Mouse (Mus musculus) testis, adult 2 months (tissue): ENCODE data around the gene Grm5. TPM values are rescaled to one million over a fixed set of nuclear protein-coding genes. Genes with fewer than 3 reads are reported as not detected.

Experiments
- H3K27ac ChIP-seq: fragments of 200-500 bp; 2 replicates; pipeline ENCODE4 v1.5.1; 2012; ENCODE audit warnings: low read depth, low read length; ENCODE audit not compliant: control insufficient read depth, insufficient read depth
- H3K27me3 ChIP-seq: fragments of 200-500 bp; 2 replicates; pipeline ENCODE4 v1.6.1; 2012; ENCODE audit warnings: mild to moderate bottlenecking, low read length, moderate library complexity; ENCODE audit not compliant: control insufficient read depth, insufficient read depth
- H3K36me3 ChIP-seq: fragments of 200-500 bp; 2 replicates; pipeline ENCODE4 v1.6.1; 2012; ENCODE audit warnings: mild to moderate bottlenecking, low read length; ENCODE audit not compliant: control insufficient read depth, insufficient read depth
- H3K4me1 ChIP-seq: fragments of 200-500 bp; 2 replicates; pipeline ENCODE4 v1.6.1; 2012; ENCODE audit warnings: low read length; ENCODE audit not compliant: control insufficient read depth, insufficient read depth
- H3K4me3 ChIP-seq: fragments of 200-500 bp; 2 replicates; pipeline ENCODE4 v1.5.1; 2012; ENCODE audit warnings: low read depth, mild to moderate bottlenecking, low read length, moderate library complexity, mixed read lengths; ENCODE audit not compliant: control insufficient read depth
- CTCF ChIP-seq: fragments of 200-500 bp; IDR thresholded peaks from 2 replicates; pipeline ENCODE4 v1.5.1; 2012; ENCODE audit warnings: low read depth, mild to moderate bottlenecking, inconsistent platforms, low read length, moderate library complexity; ENCODE audit not compliant: control insufficient read depth, insufficient read depth, insufficient replicate concordance
- POLR2A ChIP-seq: fragments of 200-500 bp; IDR thresholded peaks from 2 replicates; pipeline ENCODE4 v1.6.1; 2012; ENCODE audit warnings: low read depth, mild to moderate bottlenecking, inconsistent platforms, low read length, moderate library complexity; ENCODE audit not compliant: control insufficient read depth
- polyA plus RNA-seq: library from polyadenylated mRNA; depleted of rRNA; stranded (reverse); fragments of >200 nt; gene quantifications from 2 replicates; pipeline ENCODE4 v1.2.3, GENCODE M21; 2012

Grm5 gene
- polyA plus RNA-seq, 1 experiment = 0.46 TPM

GRCm38 (mm10) chr7:87843496-87843895, 259.5 kb downstream of the Grm5 start:
- no peaks in the 10 kb centered on the region for H3K27me3 ChIP-seq
- H3K4me1 ChIP-seq = no peaks in the 10 kb centered on the region
- no peaks in the 10 kb centered on the region for H3K36me3 ChIP-seq
- no peak for TF ChIP-seq POLR2A
- no peak for TF ChIP-seq CTCF
- H3K4me3 ChIP-seq = no peak overlapping the region
- no peak overlapping the region for H3K27ac ChIP-seq

- Histone ChIP-seq H3K4me3 (no peak overlapping the region), H3K4me1 (no peaks in the 10 kb centered on the region), H3K27me3 (no peaks in the 10 kb centered on the region), H3K36me3 (no peaks in the 10 kb centered on the region), H3K27ac (no peak overlapping the region)
- TF ChIP-seq POLR2A = no peak
Observed at GRCm38 (mm10) chr7:87846082-87846481, 262.1 kb downstream of the Grm5 start.

- Histone ChIP-seq H3K36me3 (no peaks in the 10 kb centered on the region), H3K27ac (no peak overlapping the region), H3K4me3 (no peak overlapping the region), H3K27me3 (no peaks in the 10 kb centered on the region), H3K4me1 (no peaks in the 10 kb centered on the region)
- no peak for TF ChIP-seq CTCF
- no peak for TF ChIP-seq POLR2A
Observed at GRCm38 (mm10) chr7:87925956-87926355, 342.0 kb downstream of the Grm5 start.

- no peaks in the 10 kb centered on the region for H3K4me1 ChIP-seq
- no peaks in the 10 kb centered on the region for H3K27me3 ChIP-seq
- H3K4me3 ChIP-seq = no peak overlapping the region
- TF ChIP-seq CTCF (no peak), POLR2A (no peak)
- H3K27ac ChIP-seq = no peak overlapping the region
- no peaks in the 10 kb centered on the region for H3K36me3 ChIP-seq
Observed at GRCm38 (mm10) chr7:87937415-87937814, 353.4 kb downstream of the Grm5 start.

- TF ChIP-seq POLR2A (no peak), CTCF (no peak)
- H3K4me3 ChIP-seq = no peak overlapping the region
- H3K27me3 ChIP-seq = no peaks in the 10 kb centered on the region
- no peaks in the 10 kb centered on the region for H3K4me1 ChIP-seq
- H3K27ac ChIP-seq = no peak overlapping the region
- H3K36me3 ChIP-seq = no peaks in the 10 kb centered on the region
Observed at GRCm38 (mm10) chr7:87938265-87938664, 354.3 kb downstream of the Grm5 start.

- TF ChIP-seq CTCF (no peak), POLR2A (no peak)
- H3K27ac ChIP-seq = no peak overlapping the region
- no peaks in the 10 kb centered on the region for H3K36me3 ChIP-seq
- no peaks in the 10 kb centered on the region for H3K4me1 ChIP-seq
- H3K4me3 ChIP-seq = no peak overlapping the region
- no peaks in the 10 kb centered on the region for H3K27me3 ChIP-seq
Observed at GRCm38 (mm10) chr7:87950205-87950604, 366.2 kb downstream of the Grm5 start.

GRCm38 (mm10) chr7:87973216-87973615, 389.2 kb downstream of the Grm5 start:
- Histone ChIP-seq H3K36me3 (no peaks in the 10 kb centered on the region), H3K27me3 (no peaks in the 10 kb centered on the region), H3K4me1 (no peaks in the 10 kb centered on the region), H3K27ac (no peak overlapping the region), H3K4me3 (no peak overlapping the region)
- no peak for TF ChIP-seq POLR2A
- no peak for TF ChIP-seq CTCF

GRCm38 (mm10) chr7:87975041-87975440, 391.1 kb downstream of the Grm5 start:
- H3K4me3 ChIP-seq = no peak overlapping the region
- TF ChIP-seq POLR2A (no peak), CTCF (no peak)
- H3K27ac ChIP-seq = no peak overlapping the region
- H3K27me3 ChIP-seq = no peaks in the 10 kb centered on the region
- H3K4me1 ChIP-seq = no peaks in the 10 kb centered on the region
- H3K36me3 ChIP-seq = no peaks in the 10 kb centered on the region
